Mouse (Mus musculus) bone marrow, adult 2 months (tissue): ENCODE results near the gene Bag1. TPM values are rescaled to one million over a fixed set of nuclear protein-coding genes. Genes with fewer than 3 reads are reported as not detected.
"Not testable (repeated sequence)": the region's sequence is repeated elsewhere in the genome, so short reads cannot be mapped to it uniquely, and the experiment has no call there.

Source experiments
- H3K27ac ChIP-seq: fragments of 200-500 bp; 2 replicates; pipeline ENCODE4 v1.5.1; 2012; ENCODE audit warnings: low read depth, mild to moderate bottlenecking, control low read depth, inconsistent platforms, low read length; ENCODE audit not compliant: control insufficient read depth, poor library complexity, insufficient read depth
- H3K4me1 ChIP-seq: fragments of 200-500 bp; 2 replicates; pipeline ENCODE4 v1.6.1; 2011; ENCODE audit warnings: low read length; ENCODE audit not compliant: control insufficient read depth, insufficient read depth
- H3K4me3 ChIP-seq: fragments of 200-500 bp; replicated peaks from 2 replicates; pipeline ENCODE3; 2011; ENCODE audit warnings: mild to moderate bottlenecking, low read depth, low read length, control low read depth; ENCODE audit not compliant: control insufficient read depth
- CTCF ChIP-seq: fragments of 200-500 bp; IDR thresholded peaks from 2 replicates; pipeline ENCODE4 v1.5.1; 2011; ENCODE audit warnings: low read length, control low read depth; ENCODE audit not compliant: control insufficient read depth, insufficient read depth
- POLR2A ChIP-seq: fragments of 200-500 bp; IDR thresholded peaks from 2 replicates; pipeline ENCODE4 v1.6.1; 2011; ENCODE audit warnings: low read depth, mild to moderate bottlenecking, control low read depth, low read length, borderline replicate concordance; ENCODE audit not compliant: control insufficient read depth
- WGBS: fragments of 180-500 bp; shearing (Covaris S2); methylation state at CpG from one replicate; pipeline ENCODE4 v1.1.7; 2018; 5-methylcytosine and 5-hydroxymethylcytosine counted together
- polyA plus RNA-seq: library from polyadenylated mRNA; stranded (reverse); fragments of >200 nt; gene quantifications from 2 replicates; pipeline ENCODE4 v1.2.4, GENCODE M21; 2011; ENCODE audit warnings: low replicate concordance; ENCODE audit not compliant: missing spikeins, insufficient read depth, insufficient read length

Gene Bag1
- polyA plus RNA-seq, 1 experiment = 216 TPM

DNA sequence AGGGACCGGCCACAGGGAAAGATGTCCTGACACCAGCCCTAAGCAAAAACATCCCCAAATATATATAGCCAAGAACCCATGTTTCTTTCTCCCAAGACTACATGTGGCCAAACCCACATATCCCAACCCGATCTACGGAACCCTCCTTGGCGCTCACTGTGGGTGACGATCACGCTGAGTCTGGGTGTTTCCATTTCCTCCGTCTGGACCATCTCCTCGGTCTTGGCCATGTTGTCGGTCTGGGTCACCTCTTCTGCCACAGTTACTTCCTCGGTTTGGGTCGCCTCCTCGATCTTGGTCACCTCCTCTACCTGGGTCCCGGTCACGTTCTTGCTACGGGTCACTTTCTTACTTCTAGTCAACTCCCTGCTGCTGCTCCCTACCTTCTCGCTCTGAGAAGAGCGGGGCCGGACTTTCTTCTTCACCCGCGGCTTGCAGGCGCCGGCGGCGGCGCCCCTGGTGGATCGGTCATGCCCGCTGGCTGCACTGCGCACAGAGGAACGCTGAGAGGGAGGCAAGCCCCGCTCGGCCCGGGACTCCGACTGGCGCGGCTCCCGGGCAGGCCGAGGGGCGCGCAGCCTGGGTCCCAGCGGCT lies 432 bp downstream of the Bag1 start:
- 1% methylated on average over 40 of the region's 40 CpGs for WGBS
- Histone ChIP-seq H3K4me3 (peak overlapping the region; percentile 94), H3K4me1 (no peaks in the 10 kb centered on the region; the same call in 1 of the 2 replicates), H3K27ac (peak overlapping the region; percentile 75)
- TF ChIP-seq POLR2A (no peak), CTCF (no peak; the same call in 1 of the 2 replicates)

DNA sequence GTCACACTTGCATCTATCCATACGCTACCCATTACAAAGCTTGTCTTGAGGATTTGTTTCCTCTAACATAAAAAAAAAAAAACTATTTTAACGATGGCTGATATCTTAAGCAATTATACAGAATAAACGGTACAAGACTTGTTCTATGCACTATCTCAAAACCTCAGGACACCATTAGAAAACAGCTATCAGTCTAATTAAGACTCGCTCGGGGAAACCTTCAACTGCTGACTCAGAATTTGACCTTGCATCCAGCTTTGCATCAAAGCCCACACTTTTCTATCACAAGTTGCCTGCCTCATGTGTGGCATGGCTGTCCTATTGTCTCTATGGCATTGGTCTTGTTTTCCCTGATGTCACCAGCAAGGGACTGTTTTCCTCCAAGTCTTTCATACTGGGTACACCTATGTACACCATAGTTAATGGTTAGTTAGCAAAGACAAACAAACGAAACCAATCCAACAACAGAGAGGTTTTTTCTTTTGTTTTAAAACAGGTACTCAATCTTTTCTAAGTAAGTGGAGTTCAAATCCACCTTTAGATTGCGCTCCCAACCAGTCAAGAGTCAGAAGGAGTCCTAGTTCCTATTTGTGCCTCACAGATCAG lies 1.5 kb downstream of the Bag1 start:
- Histone ChIP-seq H3K4me1 (no peaks in the 10 kb centered on the region; the same call in 1 of the 2 replicates), H3K4me3 (peak overlapping the region; percentile 36), H3K27ac (no peak overlapping the region)
- TF ChIP-seq CTCF (no peak), POLR2A (no peak)
- WGBS = 62% methylated on average over 7 of the region's 7 CpGs

DNA sequence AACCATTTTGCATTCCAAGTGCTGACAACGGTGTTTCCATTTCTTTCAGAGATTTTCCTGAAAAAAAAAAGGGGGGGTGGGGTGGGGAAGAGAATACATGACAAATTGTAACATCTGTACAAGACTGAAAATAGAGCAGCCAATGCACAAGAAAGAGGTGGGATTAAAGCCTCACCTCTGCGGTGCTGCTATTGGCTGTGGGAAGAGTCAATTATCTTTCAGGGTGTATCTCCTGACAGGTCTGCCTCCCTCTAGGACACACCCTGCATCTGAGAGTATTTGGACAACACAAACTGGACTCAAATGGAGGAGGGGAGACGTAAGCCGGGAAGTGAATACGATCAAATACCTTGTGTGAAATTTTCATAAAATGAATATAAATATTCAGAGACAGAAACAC lies 4.4 kb downstream of the Bag1 start:
- H3K27ac ChIP-seq = no peak overlapping the region
- no peak overlapping the region for H3K4me3 ChIP-seq
- no peaks in the 10 kb centered on the region; the same call in 1 of the 2 replicates for H3K4me1 ChIP-seq
- no peak for TF ChIP-seq POLR2A
- TF ChIP-seq CTCF = no peak
- WGBS = 96% methylated on average over 5 of the region's 5 CpGs

DNA sequence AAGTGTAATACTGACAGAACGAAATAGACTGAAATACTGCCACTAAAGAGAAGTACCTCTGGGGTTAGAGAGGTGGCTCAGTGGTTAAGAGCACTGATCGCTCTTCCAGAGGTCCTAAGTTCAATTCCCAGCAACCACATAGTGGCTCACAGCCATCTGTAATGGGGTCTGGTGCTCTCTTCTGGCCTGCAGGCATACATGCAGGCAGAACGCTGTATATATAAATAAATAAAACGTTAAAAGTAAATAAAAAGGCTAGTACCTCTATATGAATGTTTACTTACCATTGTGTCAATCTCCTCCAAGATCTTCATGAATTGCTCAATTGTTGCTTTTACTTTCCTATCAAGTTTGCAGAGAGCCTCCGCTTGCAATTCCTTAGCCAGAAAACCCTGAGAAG lies 9.3 kb downstream of the Bag1 start:
- TF ChIP-seq CTCF (no peak), POLR2A (no peak)

DNA sequence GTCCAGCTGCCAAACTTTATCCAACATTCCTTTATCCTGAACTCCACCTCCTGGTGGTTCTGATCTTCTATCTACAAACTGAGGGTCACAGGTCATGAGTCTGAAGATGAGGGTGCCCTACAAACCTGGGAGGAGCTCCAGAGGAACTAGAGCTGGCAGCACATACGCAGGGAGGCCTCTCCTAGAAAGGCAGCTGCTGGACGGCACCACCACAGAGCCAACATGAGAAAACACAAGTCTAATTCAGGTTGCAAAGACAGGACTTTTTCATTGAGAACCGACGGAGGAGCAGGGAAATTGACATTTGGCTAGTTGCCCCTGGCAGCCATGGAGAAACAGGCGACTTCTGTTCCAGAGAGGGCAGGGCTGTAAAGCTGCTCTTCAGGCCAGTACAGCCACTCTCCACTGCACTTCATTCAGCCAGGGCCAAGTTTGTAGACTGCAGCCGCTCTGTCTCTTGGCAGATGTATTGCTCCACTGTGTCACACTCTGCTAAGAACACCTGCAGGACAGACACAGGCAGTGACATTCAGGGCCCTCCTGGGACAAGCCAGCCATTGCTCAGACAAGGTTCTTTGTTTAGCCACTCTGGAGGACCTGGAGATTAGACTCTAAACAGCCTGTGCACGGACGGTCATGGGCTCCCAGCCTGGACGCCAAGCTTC lies 11.8 kb downstream of the Bag1 start:
- Histone ChIP-seq H3K4me3 (no peak overlapping the region), H3K27ac (0 out of 2 replicates have a peak overlapping the region, but pooled peaks have one; percentile 1), H3K4me1 (no peaks in the 10 kb centered on the region; the same call in 1 of the 2 replicates)
- TF ChIP-seq CTCF (no peak), POLR2A (no peak)
- 78% methylated on average over 9 of the region's 9 CpGs for WGBS

More for the DNA sequence above, 9.3 kb downstream of the Bag1 start:
- WGBS = 93% methylated on average over 5 of the region's 5 CpGs
- Histone ChIP-seq H3K27ac (no peak overlapping the region), H3K4me3 (no peak overlapping the region), H3K4me1 (no peaks in the 10 kb centered on the region; the same call in 1 of the 2 replicates)

DNA sequence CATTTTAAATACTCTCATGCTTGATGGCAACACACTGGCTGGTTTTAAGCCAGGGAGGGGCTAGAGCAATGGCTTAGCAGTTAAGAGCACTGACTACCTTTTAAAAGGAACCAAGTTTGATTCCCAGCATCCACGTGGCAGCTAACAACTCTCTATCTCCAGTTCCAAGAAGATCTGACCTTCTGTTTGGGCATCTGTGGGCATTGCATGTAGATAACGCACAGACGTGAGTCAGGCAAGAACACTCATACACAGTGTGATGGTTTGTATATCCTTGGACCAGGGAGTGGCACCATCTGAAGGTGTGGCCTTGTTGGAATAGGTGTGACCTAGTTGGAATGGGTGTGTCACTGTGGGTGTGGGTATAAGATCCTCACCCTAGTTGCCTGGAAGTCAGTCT lies 13.7 kb downstream of the Bag1 start:
- not testable (repeated sequence) for H3K4me1 ChIP-seq, H3K27ac ChIP-seq, H3K4me3 ChIP-seq
- WGBS = 82% methylated on average over 3 of the region's 3 CpGs

DNA sequence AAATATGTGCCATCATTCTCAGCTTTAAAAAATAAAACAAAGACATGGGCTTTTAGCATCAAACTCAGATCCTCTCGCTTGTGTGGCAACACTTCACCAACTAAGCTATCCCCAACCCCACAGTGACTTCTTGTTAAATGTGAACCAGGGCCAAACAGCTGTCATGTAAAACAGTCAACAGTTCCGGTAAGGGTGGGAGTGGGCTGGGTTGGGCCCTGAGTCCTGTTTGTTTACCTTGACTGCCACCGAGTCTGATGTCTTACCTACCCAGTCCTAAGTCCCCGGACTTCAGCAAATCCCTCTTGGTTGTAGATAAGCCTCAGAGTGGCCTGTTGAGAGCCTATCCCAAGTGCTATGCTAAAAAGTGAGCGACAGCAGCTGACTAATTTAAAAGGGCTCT lies 14.4 kb downstream of the Bag1 start:
- Histone ChIP-seq H3K4me3 (no peak overlapping the region), H3K27ac (no peak overlapping the region), H3K4me1 (no peaks in the 10 kb centered on the region; the same call in 1 of the 2 replicates)
- no peak for TF ChIP-seq CTCF
- no peak for TF ChIP-seq POLR2A
- 91% methylated on average over 5 of the region's 5 CpGs for WGBS

DNA sequence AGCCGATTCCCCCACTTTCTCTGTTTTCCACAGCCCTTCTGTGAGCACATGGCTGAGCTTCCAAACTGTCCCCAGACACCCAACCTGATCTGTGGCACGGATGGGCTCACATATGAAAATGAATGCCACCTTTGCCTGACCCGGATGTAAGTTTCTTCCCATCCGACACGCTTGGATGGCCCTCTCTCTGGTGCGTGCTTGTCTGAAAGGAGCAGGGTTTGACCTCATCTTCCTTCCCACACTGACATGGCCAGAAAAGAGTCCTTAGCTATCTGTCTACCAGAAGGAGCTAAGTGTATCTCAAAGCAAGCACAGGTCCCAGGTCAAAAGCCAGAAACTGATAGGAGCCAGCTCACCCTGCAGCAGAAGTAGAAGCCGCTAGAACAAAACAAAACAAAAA lies 19.0 kb downstream of the Bag1 start:
- Histone ChIP-seq H3K27ac (no peak overlapping the region), H3K4me3 (no peak overlapping the region), H3K4me1 (no peaks in the 10 kb centered on the region)
- 83% methylated on average over 7 of the region's 7 CpGs for WGBS
- TF ChIP-seq POLR2A (no peak), CTCF (no peak)
